Mouse (Mus musculus): ENCODE measurements around the gene Nab1. TPM values are rescaled to one million over a fixed set of nuclear protein-coding genes. Genes with fewer than 3 reads are reported as not detected.
A peak's percentile ranks its signal among the peaks of the same experiment; 100 is the strongest.

Nab1 gene
- total RNA-seq, 2 experiments from 2014 or later, result 26.5 to 28.0 TPM

GRCm38 (mm10) chr1:52484980-52485379 is 15.5 kb downstream of the Nab1 start:
- no peak for DNase-seq (ENCODE audit: low spot score in 2 of 2)

GRCm38 (mm10) chr1:52474291-52474690 is 26.2 kb downstream of the Nab1 start:
- no peak for DNase-seq (ENCODE audit: low spot score in 2 of 2)

GRCm38 (mm10) chr1:52470811-52471489 is 29.5 kb downstream of the Nab1 start:
- DNase-seq (ENCODE audit: low spot score in 2 of 2), result no peak

- DNase-seq (ENCODE audit: low spot score in 2 of 2), result no peak
These were observed 30.2 kb downstream of the Nab1 start for GRCm38 (mm10) chr1:52470326-52470725.

GRCm38 (mm10) chr1:52466518-52467120 is 33.9 kb downstream of the Nab1 start:
- DNase-seq (ENCODE audit: low spot score in 2 of 2), result no peak

- DNase-seq (ENCODE audit: low spot score in 2 of 2), result no peak
These were observed 34.6 kb downstream of the Nab1 start for GRCm38 (mm10) chr1:52465830-52466229.

- no peak for DNase-seq (ENCODE audit: low spot score in 2 of 2)
These were observed 35.2 kb downstream of the Nab1 start for GRCm38 (mm10) chr1:52465264-52465663.

- no peak for DNase-seq (ENCODE audit: low spot score in 2 of 2)
These were observed 37.2 kb downstream of the Nab1 start for GRCm38 (mm10) chr1:52463305-52463704.

GRCm38 (mm10) chr1:52456571-52456970 is 43.9 kb downstream of the Nab1 start:
- no peak for DNase-seq (ENCODE audit: low spot score in 2 of 2)

- DNase-seq (ENCODE audit: low spot score in 2 of 2), result peak in 1 of 2 experiments; percentile 21
These were observed 45.9 kb downstream of the Nab1 start for GRCm38 (mm10) chr1:52454509-52455001.

- DNase-seq (ENCODE audit: low spot score in 2 of 2), result no peak
These were observed 49.1 kb downstream of the Nab1 start for GRCm38 (mm10) chr1:52451360-52451759.

- no peak for DNase-seq (ENCODE audit: low spot score in 2 of 2)
These were observed 64.6 kb downstream of the Nab1 start for GRCm38 (mm10) chr1:52435856-52436255.

- no peak for DNase-seq (ENCODE audit: low spot score in 2 of 2)
These were observed 66.4 kb downstream of the Nab1 start for GRCm38 (mm10) chr1:52434085-52434484.

- DNase-seq (ENCODE audit: low spot score in 2 of 2), result no peak
These were observed 68.7 kb downstream of the Nab1 start for GRCm38 (mm10) chr1:52431806-52432205.

- no peak for DNase-seq (ENCODE audit: low spot score in 2 of 2)
These were observed 69.9 kb downstream of the Nab1 start for GRCm38 (mm10) chr1:52430606-52431005.

- no peak for DNase-seq (ENCODE audit: low spot score in 2 of 2)
These were observed 70.4 kb downstream of the Nab1 start for GRCm38 (mm10) chr1:52430116-52430515.

GRCm38 (mm10) chr1:52427841-52428464 is 72.5 kb downstream of the Nab1 start:
- no peak for DNase-seq (ENCODE audit: low spot score in 2 of 2)

- no peak for DNase-seq (ENCODE audit: low spot score in 2 of 2)
These were observed 76.6 kb downstream of the Nab1 start for GRCm38 (mm10) chr1:52423846-52424245.

- no peak for DNase-seq (ENCODE audit: low spot score in 2 of 2)
These were observed 77.4 kb downstream of the Nab1 start for GRCm38 (mm10) chr1:52423057-52423456.

- DNase-seq (ENCODE audit: low spot score in 2 of 2), result no peak
These were observed 78.3 kb downstream of the Nab1 start for GRCm38 (mm10) chr1:52422137-52422536.

GRCm38 (mm10) chr1:52421623-52422022 is 78.9 kb downstream of the Nab1 start:
- no peak for DNase-seq (ENCODE audit: low spot score in 2 of 2)

GRCm38 (mm10) chr1:52419088-52419819 is 81.2 kb downstream of the Nab1 start:
- no peak for DNase-seq (ENCODE audit: low spot score in 2 of 2)
